Mouse (Mus musculus): ENCODE measurements around the gene Zbtb20. TPM values are rescaled to one million over a fixed set of nuclear protein-coding genes. Genes with fewer than 3 reads are reported as not detected.

Gene Zbtb20
- polyA plus RNA-seq, 1 experiment from 2014 or later = 21.8 TPM

DNA sequence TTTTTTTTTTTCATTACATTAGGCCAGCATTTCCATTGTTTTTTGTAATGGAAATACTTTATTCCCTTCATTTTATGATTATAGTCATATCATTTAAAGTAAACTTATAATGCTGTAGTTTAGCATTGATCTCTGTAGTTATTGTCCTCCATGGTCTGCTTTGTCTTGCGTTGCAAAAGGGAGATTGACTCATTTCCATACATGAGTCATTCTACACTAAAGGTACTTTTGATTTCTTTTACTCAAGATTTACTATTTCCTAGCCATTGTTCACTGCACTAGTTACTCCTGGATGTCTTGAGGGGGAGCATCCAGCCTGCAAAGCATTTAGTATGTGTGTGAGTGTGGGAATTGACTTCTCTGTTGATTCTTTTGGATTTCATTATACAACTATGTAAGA, 24.6 kb downstream of the Zbtb20 start:
- ATAC-seq (ENCODE audit: low read depth) = no peak
- H3K9me3 ChIP-seq (ENCODE audit: control insufficient read depth, low read length) = no peaks in the 10 kb centered on the region
- H3K4me1 ChIP-seq (replicated peaks; ENCODE audit: control insufficient read depth, insufficient read depth, low read length) = no peaks in the 10 kb centered on the region
- no peaks in the 10 kb centered on the region for H3K36me3 ChIP-seq (ENCODE audit: control insufficient read depth, insufficient read depth, low read length)
- no peak overlapping the region for H3K27ac ChIP-seq (ENCODE audit: low read length)
- H3K27me3 ChIP-seq (ENCODE audit: control insufficient read depth, insufficient read depth, low read depth, low read length) = no peaks in the 10 kb centered on the region
- 83% methylated on average over 1 of the region's 1 CpGs for WGBS
- no peak overlapping the region for H3K4me3 ChIP-seq (ENCODE audit: low read length)
- no peak overlapping the region for H3K4me2 ChIP-seq (ENCODE audit: low read depth, low read length)
- H3K9ac ChIP-seq (ENCODE audit: low read length) = no peak overlapping the region

DNA sequence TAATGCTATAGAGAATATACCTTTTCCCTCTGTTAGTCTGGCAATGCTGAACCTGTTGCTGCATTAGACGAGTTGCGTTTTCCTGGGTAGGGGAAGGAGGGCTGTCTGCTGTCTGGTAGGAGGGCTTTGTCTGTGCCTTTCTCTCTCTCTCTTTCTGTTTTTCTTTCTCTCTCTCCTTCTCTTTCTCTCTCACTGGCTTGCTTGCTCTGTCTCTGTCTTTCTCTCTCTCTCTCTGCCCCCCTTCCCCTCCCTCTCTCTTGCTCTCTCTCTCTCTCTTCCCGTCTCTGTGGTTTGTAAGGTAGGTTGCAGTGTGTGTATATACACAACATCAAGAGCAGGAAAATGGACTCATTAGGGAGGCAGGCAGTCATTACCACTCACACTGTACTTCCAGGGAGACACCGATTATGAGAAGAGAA, 31.6 kb downstream of the Zbtb20 start:
- Histone ChIP-seq H3K4me1 (replicated peaks; ENCODE audit: control insufficient read depth, insufficient read depth, low read length) (peaks cover 7% of the 10 kb centered on the region; the same call in 1 of the 2 replicates), H3K9ac (ENCODE audit: low read length) (peak overlapping the region; percentile 63), H3K4me2 (ENCODE audit: low read depth, low read length) (peak overlapping the region; percentile 53), H3K9me3 (ENCODE audit: control insufficient read depth, low read length) (no peaks in the 10 kb centered on the region), H3K27ac (ENCODE audit: low read length) (peak overlapping the region; percentile 81), H3K27me3 (ENCODE audit: control insufficient read depth, insufficient read depth, low read depth, low read length) (no peaks in the 10 kb centered on the region), H3K36me3 (ENCODE audit: control insufficient read depth, insufficient read depth, low read length) (no peaks in the 10 kb centered on the region), H3K4me3 (ENCODE audit: low read length) (peak overlapping the region; percentile 47)
- WGBS = 24% methylated on average over 4 of the region's 4 CpGs
- ATAC-seq (ENCODE audit: low read depth) = peak; percentile 91

DNA sequence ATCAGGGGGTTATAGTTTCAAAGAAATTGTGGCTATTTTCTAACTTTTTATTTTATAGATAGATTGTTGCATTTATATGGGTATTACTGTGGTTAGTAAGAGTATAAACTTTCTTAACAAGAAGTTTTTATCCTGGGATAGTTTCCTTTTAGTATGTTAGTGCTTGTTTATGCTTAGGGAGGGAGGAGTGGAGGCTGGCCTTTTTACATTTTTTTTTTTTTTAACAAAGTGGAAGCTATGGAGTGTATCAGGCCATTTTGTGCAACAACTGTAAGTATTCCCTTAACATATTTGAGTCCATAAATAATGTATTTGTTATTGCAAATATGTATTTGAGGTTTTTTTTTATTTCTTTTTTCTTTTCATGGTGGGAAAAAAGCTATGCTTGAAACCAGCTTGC, 32.7 kb downstream of the Zbtb20 start:
- Histone ChIP-seq H3K4me2 (ENCODE audit: low read depth, low read length) (peak overlapping the region; percentile 38), H3K4me1 (replicated peaks; ENCODE audit: control insufficient read depth, insufficient read depth, low read length) (peaks cover 7% of the 10 kb centered on the region; the same call in 1 of the 2 replicates), H3K36me3 (ENCODE audit: control insufficient read depth, insufficient read depth, low read length) (no peaks in the 10 kb centered on the region), H3K4me3 (ENCODE audit: low read length) (no peak overlapping the region), H3K9me3 (ENCODE audit: control insufficient read depth, low read length) (no peaks in the 10 kb centered on the region), H3K27me3 (ENCODE audit: control insufficient read depth, insufficient read depth, low read depth, low read length) (no peaks in the 10 kb centered on the region), H3K27ac (ENCODE audit: low read length) (no peak overlapping the region), H3K9ac (ENCODE audit: low read length) (no peak overlapping the region)
- ATAC-seq (ENCODE audit: low read depth) = no peak

DNA sequence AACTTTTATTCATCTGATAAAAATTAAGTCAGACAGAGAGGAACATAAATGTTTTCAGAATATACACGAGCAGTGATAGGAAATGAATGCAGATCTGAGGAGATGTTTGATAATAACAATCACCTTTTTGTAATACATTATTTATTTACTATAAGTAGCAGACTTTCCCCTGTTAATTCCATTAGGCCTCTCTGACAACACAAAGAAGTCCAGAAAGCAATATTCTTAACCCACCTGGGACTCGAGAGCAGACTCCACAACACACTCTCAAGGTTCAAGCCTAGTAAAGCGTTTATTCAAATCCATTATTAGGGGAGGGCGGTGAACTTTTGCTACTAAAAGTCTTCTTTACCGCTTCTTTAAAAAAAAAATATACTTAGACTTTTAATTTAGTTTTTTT, 33.2 kb downstream of the Zbtb20 start:
- WGBS = 71% methylated on average over 5 of the region's 5 CpGs
- H3K4me2 ChIP-seq (ENCODE audit: low read depth, low read length) = no peak overlapping the region
- no peaks in the 10 kb centered on the region for H3K36me3 ChIP-seq (ENCODE audit: control insufficient read depth, insufficient read depth, low read length)
- no peaks in the 10 kb centered on the region for H3K27me3 ChIP-seq (ENCODE audit: control insufficient read depth, insufficient read depth, low read depth, low read length)
- no peak overlapping the region for H3K4me3 ChIP-seq (ENCODE audit: low read length)
- ATAC-seq (ENCODE audit: low read depth) = no peak
- no peaks in the 10 kb centered on the region for H3K9me3 ChIP-seq (ENCODE audit: control insufficient read depth, low read length)
- H3K4me1 ChIP-seq (replicated peaks; ENCODE audit: control insufficient read depth, insufficient read depth, low read length) = peaks cover 7% of the 10 kb centered on the region; the same call in 1 of the 2 replicates
- no peak overlapping the region for H3K9ac ChIP-seq (ENCODE audit: low read length)
- H3K27ac ChIP-seq (ENCODE audit: low read length) = no peak overlapping the region

DNA sequence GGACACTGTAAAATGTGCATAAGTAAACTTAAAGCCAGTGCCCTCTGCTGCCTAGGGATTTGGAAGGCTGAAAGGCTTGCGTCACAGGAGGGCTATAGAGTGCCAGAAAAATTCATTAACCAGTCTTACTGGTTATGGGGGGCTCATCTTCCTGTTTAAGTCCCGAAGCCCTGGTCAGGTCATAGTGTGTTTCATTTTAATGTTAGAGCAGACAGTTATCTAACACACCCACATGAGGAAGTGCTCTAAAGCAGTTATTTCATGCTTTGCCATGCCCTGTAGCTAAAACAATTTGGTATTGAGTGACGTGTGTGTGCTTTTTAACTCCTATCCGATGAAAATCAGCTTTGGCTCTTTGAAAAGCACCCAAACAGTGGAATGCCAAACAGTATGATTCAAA, 34.3 kb downstream of the Zbtb20 start:
- H3K4me3 ChIP-seq (ENCODE audit: low read length) = no peak overlapping the region
- no peak for ATAC-seq (ENCODE audit: low read depth)
- H3K36me3 ChIP-seq (ENCODE audit: control insufficient read depth, insufficient read depth, low read length) = no peaks in the 10 kb centered on the region
- no peaks in the 10 kb centered on the region for H3K9me3 ChIP-seq (ENCODE audit: control insufficient read depth, low read length)
- H3K27ac ChIP-seq (ENCODE audit: low read length) = no peak overlapping the region
- peak overlapping the region; percentile 11; the same call in 1 of the 2 replicates for H3K4me2 ChIP-seq (ENCODE audit: low read depth, low read length)
- 26% methylated on average over 4 of the region's 4 CpGs for WGBS
- no peak overlapping the region for H3K9ac ChIP-seq (ENCODE audit: low read length)
- peaks cover 7% of the 10 kb centered on the region; the same call in 1 of the 2 replicates for H3K4me1 ChIP-seq (replicated peaks; ENCODE audit: control insufficient read depth, insufficient read depth, low read length)
- no peaks in the 10 kb centered on the region for H3K27me3 ChIP-seq (ENCODE audit: control insufficient read depth, insufficient read depth, low read depth, low read length)

DNA sequence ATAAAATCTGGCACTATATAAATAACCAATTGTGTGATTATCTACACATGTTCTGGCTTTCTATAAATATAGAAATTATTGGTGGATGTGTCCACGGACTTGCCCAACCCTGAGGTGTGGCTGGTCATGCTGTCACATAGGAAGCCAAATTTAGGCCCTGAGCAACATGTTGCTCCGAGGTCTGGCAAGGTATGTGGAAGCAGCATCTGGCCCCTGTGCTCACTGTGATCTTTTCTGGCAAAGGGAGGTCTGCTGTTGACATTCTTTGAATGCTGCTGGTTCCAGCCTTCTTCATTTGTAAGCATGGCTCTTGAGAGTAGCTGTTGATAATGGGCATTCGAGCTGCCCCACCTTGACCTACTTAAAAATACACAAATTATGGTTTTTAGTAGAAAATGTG, 35.0 kb downstream of the Zbtb20 start:
- H3K4me2 ChIP-seq (ENCODE audit: low read depth, low read length) = no peak overlapping the region
- H3K27ac ChIP-seq (ENCODE audit: low read length) = no peak overlapping the region
- peaks cover 7% of the 10 kb centered on the region; the same call in 1 of the 2 replicates for H3K4me1 ChIP-seq (replicated peaks; ENCODE audit: control insufficient read depth, insufficient read depth, low read length)
- no peak overlapping the region for H3K9ac ChIP-seq (ENCODE audit: low read length)
- H3K9me3 ChIP-seq (ENCODE audit: control insufficient read depth, low read length) = no peaks in the 10 kb centered on the region
- no peak overlapping the region for H3K4me3 ChIP-seq (ENCODE audit: low read length)
- no peaks in the 10 kb centered on the region for H3K27me3 ChIP-seq (ENCODE audit: control insufficient read depth, insufficient read depth, low read depth, low read length)
- 41% methylated on average over 3 of the region's 3 CpGs for WGBS
- ATAC-seq (ENCODE audit: low read depth) = no peak
- no peaks in the 10 kb centered on the region for H3K36me3 ChIP-seq (ENCODE audit: control insufficient read depth, insufficient read depth, low read length)

DNA sequence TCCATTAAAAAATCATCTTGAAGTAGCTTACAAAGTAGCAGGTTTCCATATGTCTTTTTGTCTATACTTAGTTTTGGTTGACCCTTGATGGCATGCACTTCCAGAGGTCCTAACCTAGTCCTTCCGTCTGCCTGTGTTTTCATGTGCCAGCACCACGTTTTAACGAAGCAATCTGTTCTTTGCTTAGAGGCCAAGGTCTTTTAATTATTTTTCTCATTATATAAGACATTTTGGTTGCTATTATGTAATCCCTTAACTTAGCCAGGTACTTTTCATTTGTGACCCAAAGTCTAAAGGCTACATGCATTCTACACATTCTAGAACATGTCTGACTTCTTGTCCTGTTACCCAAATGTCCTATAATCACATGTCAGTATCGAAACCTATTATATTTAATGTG, 35.6 kb downstream of the Zbtb20 start:
- Histone ChIP-seq H3K4me3 (ENCODE audit: low read length) (no peak overlapping the region), H3K4me2 (ENCODE audit: low read depth, low read length) (no peak overlapping the region), H3K36me3 (ENCODE audit: control insufficient read depth, insufficient read depth, low read length) (no peaks in the 10 kb centered on the region), H3K9ac (ENCODE audit: low read length) (no peak overlapping the region), H3K4me1 (replicated peaks; ENCODE audit: control insufficient read depth, insufficient read depth, low read length) (peaks cover 7% of the 10 kb centered on the region; the same call in 1 of the 2 replicates), H3K27me3 (ENCODE audit: control insufficient read depth, insufficient read depth, low read depth, low read length) (no peaks in the 10 kb centered on the region), H3K27ac (ENCODE audit: low read length) (no peak overlapping the region), H3K9me3 (ENCODE audit: control insufficient read depth, low read length) (no peaks in the 10 kb centered on the region)
- ATAC-seq (ENCODE audit: low read depth) = no peak
- WGBS = 80% methylated on average over 4 of the region's 4 CpGs

DNA sequence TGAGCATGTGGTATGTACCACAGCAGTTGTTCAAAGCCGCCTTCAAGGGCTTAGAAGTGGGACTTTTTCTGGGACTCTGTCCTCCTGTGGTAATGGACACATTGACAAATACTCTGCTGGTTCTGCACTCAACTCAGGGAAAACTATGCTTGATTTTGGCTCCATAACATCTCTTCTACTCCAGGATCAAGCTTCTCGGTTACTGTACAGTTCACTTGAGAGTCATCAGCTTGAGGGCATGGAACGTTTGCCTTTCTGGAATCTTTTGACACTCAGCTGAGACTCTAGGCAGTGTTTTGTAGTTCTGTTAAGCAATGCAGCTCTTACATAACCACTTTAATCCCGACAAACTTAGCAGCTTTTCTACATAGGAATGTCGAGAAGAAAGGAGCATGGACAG, 36.1 kb downstream of the Zbtb20 start:
- no peak overlapping the region for H3K4me2 ChIP-seq (ENCODE audit: low read depth, low read length)
- ATAC-seq (ENCODE audit: low read depth) = no peak
- WGBS = 52% methylated on average over 5 of the region's 5 CpGs
- no peaks in the 10 kb centered on the region for H3K27me3 ChIP-seq (ENCODE audit: control insufficient read depth, insufficient read depth, low read depth, low read length)
- H3K36me3 ChIP-seq (ENCODE audit: control insufficient read depth, insufficient read depth, low read length) = no peaks in the 10 kb centered on the region
- no peak overlapping the region for H3K27ac ChIP-seq (ENCODE audit: low read length)
- peaks cover 7% of the 10 kb centered on the region; the same call in 1 of the 2 replicates for H3K4me1 ChIP-seq (replicated peaks; ENCODE audit: control insufficient read depth, insufficient read depth, low read length)
- no peak overlapping the region for H3K4me3 ChIP-seq (ENCODE audit: low read length)
- no peak overlapping the region for H3K9ac ChIP-seq (ENCODE audit: low read length)
- H3K9me3 ChIP-seq (ENCODE audit: control insufficient read depth, low read length) = no peaks in the 10 kb centered on the region

DNA sequence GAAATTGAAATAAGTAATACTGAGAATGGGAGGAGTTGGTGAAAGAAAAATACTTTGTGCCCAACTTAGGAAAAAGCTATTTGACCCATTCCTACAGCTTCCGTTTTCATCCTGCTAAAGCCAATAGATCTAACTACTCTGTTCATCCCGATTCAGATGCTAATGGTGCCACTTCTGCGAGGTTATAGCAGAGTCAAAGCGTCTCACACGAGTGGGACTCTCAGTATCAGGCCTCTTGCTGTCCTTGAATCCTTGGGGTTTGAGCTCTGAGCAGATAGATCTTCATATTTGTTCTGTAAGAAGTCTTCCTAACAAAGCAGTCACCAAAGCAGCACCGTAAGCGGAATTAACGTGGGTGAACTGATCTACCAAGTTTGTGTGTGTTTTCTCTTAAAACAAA, 37.6 kb downstream of the Zbtb20 start:
- H3K27ac ChIP-seq (ENCODE audit: low read length) = no peak overlapping the region
- peaks cover 7% of the 10 kb centered on the region; the same call in 1 of the 2 replicates for H3K4me1 ChIP-seq (replicated peaks; ENCODE audit: control insufficient read depth, insufficient read depth, low read length)
- H3K4me3 ChIP-seq (ENCODE audit: low read length) = no peak overlapping the region
- H3K36me3 ChIP-seq (ENCODE audit: control insufficient read depth, insufficient read depth, low read length) = no peaks in the 10 kb centered on the region
- no peaks in the 10 kb centered on the region for H3K9me3 ChIP-seq (ENCODE audit: control insufficient read depth, low read length)
- H3K27me3 ChIP-seq (ENCODE audit: control insufficient read depth, insufficient read depth, low read depth, low read length) = no peaks in the 10 kb centered on the region
- no peak for ATAC-seq (ENCODE audit: low read depth)
- no peak overlapping the region for H3K4me2 ChIP-seq (ENCODE audit: low read depth, low read length)
- 85% methylated on average over 8 of the region's 8 CpGs for WGBS
- H3K9ac ChIP-seq (ENCODE audit: low read length) = no peak overlapping the region

Measured in lung, embryonic 16.5 days (tissue).